Mouse (Mus musculus): ENCODE results near the gene Efs.

Efs gene

GRCm38 (mm10) chr14:54924641-54925348 is 1.1 kb downstream of the Efs start:
- DNase-seq (ENCODE audit: extremely low read depth, low read depth): peak; percentile 17

GRCm38 (mm10) chr14:54920076-54920685 is 5.7 kb downstream of the Efs start:
- DNase-seq (ENCODE audit: extremely low read depth, low read depth): no peak

DNA sequence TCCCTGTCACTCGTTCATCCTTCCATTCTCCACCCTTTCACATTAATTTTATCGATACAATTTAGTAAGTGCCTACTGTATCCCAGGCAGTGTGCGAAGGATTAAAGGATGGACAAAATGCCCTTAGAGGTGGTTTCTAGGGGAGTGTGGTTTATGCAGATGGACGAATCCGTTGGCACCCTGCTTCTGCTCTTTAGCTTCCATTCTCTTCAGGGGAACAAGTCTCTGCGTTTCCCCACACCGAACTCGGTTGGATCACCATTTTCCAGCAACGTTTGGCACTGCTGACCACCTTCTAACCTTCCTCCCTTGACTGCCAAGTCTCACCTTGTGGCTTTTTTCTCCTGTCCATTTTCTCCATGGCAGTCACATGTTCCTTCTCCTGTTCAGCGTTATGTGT is 12.6 kb downstream of the Efs start:
- no peak for DNase-seq (ENCODE audit: extremely low read depth, low read depth)

- DNase-seq (ENCODE audit: extremely low read depth, low read depth): no peak
These were observed 13.0 kb downstream of the Efs start, which contains the start of gene Slc22a17 for GRCm38 (mm10) chr14:54912886-54913285. Slc22a17 (minus strand) TSS chr14:54913132.

GRCm38 (mm10) chr14:54912109-54912850 is 13.6 kb downstream of the Efs start:
- DNase-seq (ENCODE audit: extremely low read depth, low read depth): no peak

DNA sequence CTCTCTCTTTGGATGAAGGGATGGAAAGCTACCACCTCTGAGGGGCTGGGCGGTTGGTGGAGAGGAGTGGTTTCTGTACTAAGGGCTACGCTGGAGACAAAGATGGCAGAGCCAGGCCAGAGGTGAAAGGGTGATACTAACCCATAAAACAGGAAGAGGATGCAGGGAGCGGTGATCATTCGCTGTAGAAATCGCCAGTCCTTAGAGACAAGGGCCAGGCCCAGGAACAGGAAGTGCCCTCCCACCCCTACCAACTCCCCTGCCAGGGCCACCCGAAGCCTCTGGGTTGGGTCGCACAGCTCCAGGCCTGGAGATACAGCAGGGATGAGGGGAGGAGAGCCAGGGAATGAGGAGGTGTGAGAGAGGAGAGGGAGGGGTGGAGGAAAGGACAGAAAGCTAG is 17.2 kb downstream of the Efs start:
- DNase-seq (ENCODE audit: extremely low read depth, low read depth): no peak

DNA sequence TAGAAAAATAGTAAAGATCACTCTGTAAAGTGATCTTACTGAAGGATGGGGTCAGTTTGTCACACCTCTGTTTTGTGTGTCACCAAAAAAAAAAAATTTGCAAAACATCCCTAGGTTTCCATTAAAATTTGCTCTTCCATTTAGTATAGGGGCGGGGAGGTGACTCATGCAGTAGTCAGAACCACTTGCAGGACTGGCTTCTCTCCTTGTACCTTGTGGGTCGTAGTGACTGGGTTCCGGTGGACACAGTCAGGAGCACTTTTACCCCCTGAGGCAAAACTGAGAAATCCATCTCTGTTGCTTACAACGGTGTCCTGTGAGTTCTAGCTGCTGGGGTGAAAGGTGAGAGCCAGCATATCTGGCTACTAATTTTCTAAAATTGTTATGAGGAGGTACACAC is 22.3 kb downstream of the Efs start:
- no peak for DNase-seq (ENCODE audit: extremely low read depth, low read depth)

GRCm38 (mm10) chr14:54900383-54900782 is 25.5 kb downstream of the Efs start:
- peak; percentile 71 for DNase-seq (ENCODE audit: extremely low read depth, low read depth)

- no peak for DNase-seq (ENCODE audit: extremely low read depth, low read depth)
These were observed 28.5 kb downstream of the Efs start for GRCm38 (mm10) chr14:54897445-54897844.

DNA sequence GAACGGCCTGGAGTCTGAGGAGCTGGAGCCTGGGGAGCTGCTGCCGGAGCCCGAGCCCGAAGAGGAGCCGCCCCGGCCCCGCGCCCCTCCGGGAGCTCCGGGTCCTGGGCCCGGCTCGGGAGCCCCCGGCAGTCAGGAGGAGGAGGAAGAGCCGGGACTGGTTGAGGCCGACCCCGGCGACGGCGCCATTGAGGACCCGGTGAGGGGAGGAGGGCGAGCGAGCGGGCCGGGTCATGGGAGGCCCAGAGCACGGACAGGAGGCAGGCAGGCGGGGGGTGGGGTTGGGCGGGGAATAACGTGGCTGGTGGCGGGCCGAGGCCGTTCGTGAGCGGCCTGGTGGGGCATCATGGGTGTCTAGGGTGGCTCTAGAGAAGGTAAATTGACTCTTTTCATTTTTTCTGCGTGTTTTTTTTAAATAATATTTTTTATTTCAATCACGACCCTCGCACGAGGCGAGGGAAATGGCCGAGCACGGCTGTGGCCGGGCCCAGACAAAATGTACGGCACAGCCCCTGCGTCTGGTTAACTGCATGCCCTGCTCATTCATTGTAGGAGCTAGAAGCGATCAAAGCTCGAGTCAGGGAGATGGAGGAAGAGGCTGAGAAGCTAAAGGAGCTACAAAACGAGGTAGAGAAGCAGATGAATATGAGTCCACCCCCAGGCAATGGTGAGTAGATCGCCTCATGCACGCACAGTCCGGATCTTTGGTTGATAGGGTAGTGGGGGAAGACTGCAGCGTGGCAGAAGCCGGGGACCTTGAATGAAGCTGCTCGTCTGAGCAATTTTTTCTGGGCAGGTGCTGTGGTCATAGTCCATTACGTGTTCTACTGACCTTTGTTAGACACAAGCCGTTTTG is 31.4 kb downstream of the Efs start:
- DNase-seq (ENCODE audit: extremely low read depth, low read depth): no peak

GRCm38 (mm10) chr14:54893651-54894181 is 32.2 kb downstream of the Efs start:
- DNase-seq (ENCODE audit: extremely low read depth, low read depth): peak; percentile 99

DNA sequence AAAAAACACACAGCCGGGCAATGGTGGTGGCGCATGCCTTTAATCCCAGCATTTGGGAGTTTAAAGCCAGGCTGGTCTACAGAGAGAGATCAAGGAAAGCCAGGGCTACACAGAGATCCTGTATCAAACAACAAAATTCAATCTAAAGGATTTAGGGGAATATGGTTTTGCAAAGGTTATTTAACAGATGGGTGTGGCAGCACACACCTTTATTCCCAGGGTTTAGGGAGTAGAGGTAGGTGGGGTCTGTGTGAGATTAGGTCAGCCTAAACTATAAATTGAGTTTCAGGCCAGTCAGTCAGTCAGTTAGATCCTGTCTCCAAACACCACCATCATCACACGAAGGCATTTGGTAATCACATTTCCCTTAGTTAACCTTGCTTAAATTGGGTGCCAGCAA is 33.7 kb downstream of the Efs start, which contains the start of gene Pabpn1:
Pabpn1 (plus strand) TSS at position 301 of the 400 bp plus-strand sequence.
- no peak for DNase-seq (ENCODE audit: extremely low read depth, low read depth)

DNA sequence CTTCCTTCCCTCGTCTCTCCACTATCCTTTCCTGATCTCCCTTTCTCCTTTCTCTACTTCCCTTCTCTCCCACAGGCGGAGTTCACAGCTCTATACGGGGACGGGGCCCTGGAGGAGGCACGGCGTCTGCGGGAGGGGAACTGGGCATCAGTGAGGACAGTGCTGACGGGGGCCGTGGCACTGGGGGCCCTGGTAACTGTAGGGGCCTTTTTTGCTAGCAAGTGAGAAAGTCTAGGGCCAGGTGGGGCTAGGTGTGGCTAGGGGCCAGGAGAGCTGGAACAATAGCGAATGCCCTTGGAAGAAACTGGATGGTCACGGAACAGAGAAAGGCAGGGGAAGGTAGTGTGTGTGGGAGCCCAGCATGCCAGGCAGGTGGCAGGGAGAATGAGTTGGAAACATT is 40.6 kb downstream of the Efs start:
- no peak for DNase-seq (ENCODE audit: extremely low read depth, low read depth)

DNA sequence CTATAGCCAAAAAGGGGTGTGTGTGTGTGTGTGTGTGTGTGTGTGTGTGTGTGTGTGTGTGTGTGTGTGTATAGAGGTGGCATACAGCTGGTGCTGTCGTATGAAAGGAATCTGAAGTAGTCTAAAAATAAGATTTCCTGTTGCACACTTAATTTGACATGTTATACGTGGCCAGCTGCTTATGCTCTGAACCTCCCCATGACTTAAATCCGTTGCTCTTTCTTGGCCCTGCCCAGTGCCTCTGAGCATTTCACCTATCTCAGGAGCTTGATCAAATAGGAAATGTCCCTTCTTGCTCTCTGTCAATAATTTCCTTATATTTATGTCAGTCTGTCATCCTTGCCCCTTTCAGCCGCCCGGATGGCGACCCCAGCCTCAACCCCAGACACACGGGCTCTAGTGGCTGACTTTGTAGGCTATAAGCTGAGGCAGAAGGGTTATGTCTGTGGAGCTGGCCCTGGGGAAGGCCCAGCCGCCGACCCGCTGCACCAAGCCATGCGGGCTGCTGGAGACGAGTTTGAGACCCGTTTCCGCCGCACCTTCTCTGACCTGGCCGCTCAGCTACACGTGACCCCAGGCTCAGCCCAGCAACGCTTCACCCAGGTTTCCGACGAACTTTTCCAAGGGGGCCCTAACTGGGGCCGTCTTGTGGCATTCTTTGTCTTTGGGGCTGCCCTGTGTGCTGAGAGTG is 41.8 kb downstream of the Efs start:
- no peak for DNase-seq (ENCODE audit: extremely low read depth, low read depth)

DNA sequence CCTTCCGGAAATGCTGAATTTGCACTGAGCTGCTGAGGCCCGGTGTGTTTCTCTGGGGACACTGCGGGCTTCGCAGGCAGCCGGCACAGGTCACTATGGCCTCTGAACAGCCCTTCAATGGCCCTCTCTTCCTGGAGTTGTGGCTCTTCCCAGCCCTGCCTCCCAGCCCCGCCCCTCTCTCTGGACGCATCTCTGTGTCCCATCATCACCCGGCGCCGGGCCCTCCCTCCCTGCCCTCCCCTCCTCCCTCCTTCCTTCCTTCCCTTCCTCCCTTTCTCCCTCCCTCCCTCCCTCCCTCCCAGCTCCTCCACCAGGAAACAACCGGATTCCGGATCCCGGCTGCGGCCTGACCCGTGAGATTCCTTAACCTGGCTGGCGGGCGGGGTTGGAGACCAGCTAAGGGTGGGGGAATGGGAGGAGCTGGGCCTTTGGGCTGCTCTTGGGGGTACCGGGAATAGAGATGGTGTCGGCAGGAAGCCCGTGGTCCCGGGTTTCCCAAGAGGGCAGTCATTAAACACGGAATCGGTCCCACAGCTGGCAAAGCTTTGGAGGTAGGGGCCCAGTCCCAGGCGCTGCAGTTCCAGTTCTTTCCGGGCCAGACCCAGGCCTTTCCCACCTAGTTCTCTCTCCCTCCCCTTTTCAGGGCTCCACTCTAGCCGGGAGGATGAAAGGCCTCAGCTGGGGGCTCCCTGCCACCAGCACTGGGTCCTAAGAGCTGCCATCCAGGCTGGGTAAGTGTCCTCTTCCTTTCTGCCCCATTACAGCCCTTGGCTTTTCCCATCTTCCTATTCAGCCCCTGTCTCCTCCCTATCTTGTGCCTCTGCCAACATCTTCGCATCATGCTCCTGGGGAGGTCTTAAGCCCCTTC is 42.5 kb downstream of the Efs start, which contains the start of the genes Bcl2l2 and Gm20521:
Bcl2l2 (plus strand) TSS at position 224 of the 868 bp plus-strand sequence.
Gm20521 (plus strand) TSS at position 288 of the 868 bp plus-strand sequence.
- no peak for DNase-seq (ENCODE audit: extremely low read depth, low read depth)

DNA sequence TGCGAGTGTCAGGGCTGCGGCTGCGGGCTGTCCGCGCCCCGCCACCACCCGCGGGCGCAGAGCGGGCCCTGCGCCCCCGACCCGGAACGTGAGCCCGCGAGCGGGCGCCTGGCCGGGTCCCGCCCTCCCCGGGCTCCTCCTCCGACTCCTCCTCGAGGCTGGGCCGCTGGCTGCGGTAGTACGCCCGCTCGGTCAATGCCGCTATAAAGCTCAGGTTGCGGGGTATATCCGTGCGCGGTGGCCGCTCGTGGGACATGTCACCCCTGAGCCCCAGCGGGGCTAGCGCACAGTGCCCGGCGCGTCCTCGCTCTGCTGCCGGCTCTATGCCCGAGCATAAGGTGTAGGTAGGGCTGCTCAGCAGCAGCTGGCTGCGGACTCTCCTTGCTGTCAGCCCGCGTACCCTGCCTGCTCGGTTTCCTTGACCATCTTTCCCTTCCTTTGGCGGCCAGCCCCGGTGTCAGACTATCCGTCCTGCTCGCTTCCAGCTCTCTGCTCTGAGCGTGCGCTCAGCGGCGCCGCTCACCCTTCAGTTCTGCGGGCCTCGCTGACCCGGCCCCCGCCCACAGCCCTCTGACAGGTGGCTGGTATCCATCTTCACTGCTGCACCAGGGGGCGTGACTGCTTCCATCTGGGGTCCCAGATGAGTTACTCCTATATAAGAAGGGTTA is 48.7 kb downstream of the Efs start, which contains the start of gene Ppp1r3e:
Ppp1r3e (minus strand) TSS at position 503 of the 668 bp plus-strand sequence.
- no peak for DNase-seq (ENCODE audit: extremely low read depth, low read depth)

- DNase-seq (ENCODE audit: extremely low read depth, low read depth): peak; percentile 77
These were observed 49.3 kb downstream of the Efs start for GRCm38 (mm10) chr14:54876539-54877047.

DNA sequence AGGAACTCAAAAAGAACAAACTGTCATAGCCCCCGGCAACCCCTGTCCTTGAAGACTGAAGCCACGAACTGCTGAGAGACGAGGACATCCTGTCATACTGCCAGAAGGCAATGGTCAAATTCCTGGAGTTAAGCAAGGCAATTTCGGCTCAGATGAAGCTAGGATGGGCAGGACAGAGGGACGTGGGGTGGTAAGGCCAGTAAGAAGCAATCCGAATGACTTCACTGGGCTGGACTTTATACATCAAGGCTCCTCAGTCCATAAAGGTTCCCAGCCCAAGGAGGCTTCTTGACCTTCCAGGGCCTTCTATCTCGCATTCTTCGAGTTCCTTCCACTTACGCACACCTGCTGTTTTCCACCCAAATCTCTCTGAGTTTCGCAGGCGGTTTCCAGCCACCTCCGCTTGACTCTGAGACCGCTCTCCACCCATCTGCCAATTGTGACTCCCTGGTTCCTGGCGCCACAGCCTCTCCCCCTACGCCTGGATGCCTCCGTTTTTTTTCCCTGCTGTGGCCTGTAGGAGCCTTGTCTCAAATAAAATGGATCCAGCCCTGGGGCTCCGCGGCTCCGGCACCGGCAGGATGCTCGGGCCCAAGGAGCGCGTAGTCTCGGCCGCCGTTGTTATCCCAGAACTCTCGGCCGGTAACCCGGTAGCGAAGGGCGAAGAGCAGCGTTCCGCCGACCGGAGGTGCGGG is 49.9 kb downstream of the Efs start:
- DNase-seq (ENCODE audit: extremely low read depth, low read depth): no peak
